21 mouse cellular contexts compared by ENCODE assay signal in genomic region chr13:90207875-90208274, GRCm38 (mm10).
"Had no signal": no experiment of that assay in that cellular context is flagged by ENCODE, and none has a peak within 500 bp of the region (broad histone marks: within the 10 kb centered on the region; RNA-seq: fewer than 3 reads in every experiment).

No protein-coding gene starts in this region.

- H3K4me1 ChIP-seq: limb, embryonic 12.5 days; limb, embryonic 15.5 days; liver, embryonic 13.5 days; lung, embryonic 15.5 days; midbrain, embryonic 12.5 days; midbrain, embryonic 15.5 days; neural tube, embryonic 12.5 days; neural tube, embryonic 15.5 days had no signal

- H3K4me2 ChIP-seq: limb, embryonic 12.5 days; limb, embryonic 15.5 days; liver, embryonic 13.5 days; lung, embryonic 15.5 days; midbrain, embryonic 12.5 days; midbrain, embryonic 15.5 days; neural tube, embryonic 12.5 days; neural tube, embryonic 15.5 days had no signal

- H3K4me3 ChIP-seq: limb, embryonic 12.5 days; limb, embryonic 15.5 days; liver, embryonic 13.5 days; lung, embryonic 15.5 days; midbrain, embryonic 12.5 days; midbrain, embryonic 15.5 days; neural tube, embryonic 12.5 days; neural tube, embryonic 15.5 days had no signal

- H3K36me3 ChIP-seq: limb, embryonic 12.5 days; limb, embryonic 15.5 days; liver, embryonic 13.5 days; lung, embryonic 15.5 days; midbrain, embryonic 12.5 days; midbrain, embryonic 15.5 days; neural tube, embryonic 12.5 days; neural tube, embryonic 15.5 days had no signal

- H3K9ac ChIP-seq: limb, embryonic 12.5 days; limb, embryonic 15.5 days; liver, embryonic 13.5 days; lung, embryonic 15.5 days; midbrain, embryonic 12.5 days; midbrain, embryonic 15.5 days; neural tube, embryonic 12.5 days; neural tube, embryonic 15.5 days had no signal

- H3K27me3 ChIP-seq: limb, embryonic 12.5 days; limb, embryonic 15.5 days; liver, embryonic 13.5 days; lung, embryonic 15.5 days; midbrain, embryonic 12.5 days; midbrain, embryonic 15.5 days; neural tube, embryonic 12.5 days; neural tube, embryonic 15.5 days had no signal

- H3K27ac ChIP-seq: limb, embryonic 12.5 days; limb, embryonic 15.5 days; liver, embryonic 13.5 days; lung, embryonic 15.5 days; midbrain, embryonic 12.5 days; midbrain, embryonic 15.5 days; neural tube, embryonic 12.5 days; neural tube, embryonic 15.5 days; stomach, postnatal 0 days had no signal

- ATAC-seq: midbrain, embryonic 15.5 days had no signal

- DNase-seq: kidney, adult 11 months; kidney, adult 8-10 months; kidney, postnatal 14 days; kidney, postnatal 4 days; left cerebral cortex, postnatal 4 days; liver, embryonic 13.5 days; lung, adult 18-20 months; lung, postnatal 10 days; lung, postnatal 36 days; right cerebral cortex, adult 18-20 months; right cerebral cortex, postnatal 14 days; right cerebral cortex, postnatal 4 days; thymus, postnatal 25 days had no signal

- H3K9me3 ChIP-seq: limb, embryonic 12.5 days; limb, embryonic 15.5 days; liver, embryonic 13.5 days; lung, embryonic 15.5 days; midbrain, embryonic 12.5 days; midbrain, embryonic 15.5 days; neural tube, embryonic 12.5 days; neural tube, embryonic 15.5 days had no signal
